Mouse (Mus musculus): ENCODE measurements around the gene Oca2. TPM values are rescaled to one million over a fixed set of nuclear protein-coding genes. Genes with fewer than 3 reads are reported as not detected.

Gene Oca2
- total RNA-seq, 2 experiments from 2014 or later: 0.25 to 0.81 TPM

DNA sequence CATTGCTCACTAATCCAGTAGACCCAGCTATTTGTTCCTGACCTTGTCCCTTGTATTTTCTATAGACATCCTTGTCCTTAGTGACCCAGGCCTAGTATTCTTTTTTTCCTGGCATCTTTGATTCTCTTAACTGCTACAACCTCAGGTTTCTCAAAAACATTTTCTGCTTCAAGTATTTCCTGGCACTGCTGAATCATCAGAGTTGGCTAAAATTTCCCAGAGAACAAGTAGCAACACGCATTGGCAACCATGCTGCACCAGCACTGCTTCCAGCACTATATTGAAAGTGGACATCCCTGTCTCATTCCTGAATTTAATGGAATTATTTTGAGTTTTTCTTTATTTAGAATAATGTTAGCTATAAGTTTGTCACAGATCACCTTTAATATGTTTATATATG is 143.1 kb downstream of the Oca2 start:
- no peak for DNase-seq

DNA sequence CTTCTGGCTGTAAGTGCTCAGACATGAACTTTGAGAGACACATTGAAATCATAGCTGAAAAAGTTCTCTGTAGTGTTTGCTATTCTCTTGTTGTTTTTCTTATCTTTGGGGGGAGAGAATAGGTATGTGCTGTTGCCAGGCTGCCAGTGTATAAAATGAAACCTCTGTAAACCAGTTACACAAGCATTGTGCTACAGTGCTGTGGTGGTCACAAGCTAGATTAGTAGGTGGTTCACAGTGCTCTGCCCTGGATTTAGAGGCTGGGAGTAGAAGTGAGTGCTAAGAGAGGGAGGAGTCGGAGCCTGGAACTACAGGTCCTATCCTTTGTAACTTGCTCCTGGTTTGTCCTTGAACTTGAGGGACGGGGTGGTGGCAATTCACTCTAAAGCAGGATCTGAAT is 148.7 kb downstream of the Oca2 start:
- no peak for DNase-seq

DNA sequence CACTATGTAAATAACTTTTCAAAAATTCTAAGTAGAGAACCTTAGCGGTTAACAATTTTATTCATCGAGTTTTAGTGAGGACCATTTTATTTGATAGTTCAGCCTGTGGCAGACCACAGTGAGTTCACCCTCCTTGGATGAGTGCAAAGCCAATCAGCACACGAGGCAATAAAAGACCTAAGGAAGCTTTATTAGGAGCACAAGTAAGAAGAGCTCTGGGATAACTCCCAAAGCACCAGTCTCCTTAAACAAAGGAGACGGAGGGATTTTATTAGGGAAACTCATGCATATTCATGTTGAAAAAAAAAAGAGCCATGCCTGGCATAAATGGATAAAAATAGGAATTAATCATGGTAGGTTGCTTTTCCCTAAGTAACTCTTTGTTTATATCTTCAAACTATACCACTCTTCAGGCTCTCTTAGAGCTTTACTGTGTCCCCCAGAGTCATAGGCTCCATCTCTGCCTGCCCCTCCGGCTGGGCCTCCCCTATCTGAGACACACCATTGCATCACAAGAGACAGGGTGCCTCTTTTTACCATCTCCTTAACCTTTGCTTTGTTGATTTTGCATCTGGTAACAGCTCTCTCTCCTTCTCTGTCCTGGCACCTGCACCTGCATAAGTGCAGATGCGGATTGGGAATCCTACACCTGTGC is 178.7 kb downstream of the Oca2 start:
- no peak for DNase-seq

DNA sequence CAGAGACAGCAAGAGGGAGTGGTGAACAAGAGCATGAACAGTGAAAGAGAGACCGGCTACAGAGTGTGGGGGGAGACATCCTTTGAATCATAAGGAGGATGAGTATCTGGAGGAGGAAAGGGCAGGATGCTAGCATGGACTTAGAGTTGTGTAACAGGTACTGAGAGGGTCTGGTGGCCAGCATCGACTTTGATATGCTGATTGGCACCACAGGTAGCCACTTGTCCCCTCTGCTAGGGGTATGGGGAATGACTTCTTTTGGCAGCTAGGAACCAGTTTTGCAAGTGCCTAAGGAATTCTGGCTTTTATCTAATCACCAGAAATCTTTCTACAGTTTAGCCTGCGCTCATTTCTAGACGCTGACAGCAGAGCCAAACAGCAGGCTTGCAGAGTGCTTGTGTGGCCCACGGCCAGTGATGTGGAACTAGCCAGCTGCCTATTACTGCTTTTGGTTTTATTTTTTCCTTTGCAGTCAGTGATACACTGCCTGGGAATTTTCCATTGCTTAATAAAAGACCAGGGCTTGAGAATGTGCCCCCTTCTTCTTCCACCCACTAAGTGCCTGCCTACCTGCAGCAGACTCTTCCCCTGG is 179.8 kb downstream of the Oca2 start:
- DNase-seq: peak; percentile 20 to 45

DNA sequence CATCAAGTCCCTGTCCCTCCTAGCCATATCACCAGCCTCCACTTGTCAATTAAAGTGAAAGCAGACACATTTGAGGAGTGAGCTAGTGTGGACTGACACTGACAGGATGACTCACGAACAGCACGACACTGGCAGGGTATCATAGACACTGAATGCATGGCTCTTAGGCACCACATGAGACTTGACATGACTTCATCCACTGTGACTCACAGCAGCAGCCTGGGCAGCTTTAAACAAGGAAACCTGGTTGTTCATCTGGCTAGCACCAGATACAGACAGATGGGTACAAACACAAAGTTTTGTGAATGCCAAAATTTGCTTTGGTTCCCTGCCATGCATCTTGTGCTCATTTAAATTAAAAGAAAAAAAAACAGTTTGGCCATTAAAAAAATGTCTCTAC is 182.4 kb downstream of the Oca2 start:
- DNase-seq: peak; percentile 45 to 47

DNA sequence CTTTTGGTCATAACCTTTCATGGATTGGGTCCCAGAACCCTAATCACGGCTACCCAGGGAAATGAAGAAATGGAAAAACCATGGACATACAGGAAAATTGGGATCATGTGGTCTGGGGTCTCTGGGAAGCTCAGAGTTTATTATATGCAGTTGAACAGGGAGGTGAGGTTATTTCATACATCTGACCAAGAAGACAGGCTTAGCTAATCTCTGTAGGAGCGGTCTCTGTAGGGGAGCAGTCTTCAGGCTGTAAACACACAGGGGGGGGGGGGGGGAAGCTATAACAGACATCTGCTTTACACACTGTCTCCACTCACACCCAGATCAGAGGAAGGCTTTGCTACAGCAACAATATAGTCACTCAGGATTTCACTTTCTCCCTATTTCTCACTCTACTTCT is 184.0 kb downstream of the Oca2 start:
- DNase-seq: no peak

DNA sequence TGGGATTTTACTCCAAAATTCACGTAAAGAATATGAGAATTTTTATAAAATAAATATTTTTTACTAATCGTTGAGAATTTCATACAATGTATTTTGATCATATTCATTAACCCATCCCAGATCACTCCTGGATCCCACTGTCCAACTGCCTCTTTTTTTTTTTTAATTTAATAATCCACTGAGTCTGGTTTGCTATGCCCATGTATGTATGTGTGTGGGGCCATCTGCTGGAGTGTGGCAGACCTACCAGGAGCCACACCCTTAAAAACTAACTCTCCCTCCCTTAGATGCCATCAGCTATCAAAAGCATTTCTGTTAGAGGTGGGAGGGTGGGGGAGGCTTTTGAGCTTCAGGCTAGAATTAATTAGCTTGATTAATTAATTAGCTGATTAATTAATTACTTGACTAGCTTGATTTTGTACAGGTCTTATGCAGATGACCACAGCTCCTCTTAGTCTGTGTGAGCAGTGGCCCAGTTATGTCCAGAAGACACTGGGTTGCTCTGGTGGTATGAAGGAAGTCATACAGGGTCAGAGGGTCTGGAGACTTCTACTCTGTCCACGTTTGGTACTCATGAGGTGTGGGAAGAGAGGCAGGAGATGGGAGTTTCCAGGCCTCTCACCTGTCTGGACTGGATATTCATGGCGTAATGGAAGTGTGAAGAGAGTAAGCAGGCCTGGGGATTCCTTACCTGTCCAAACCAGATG is 221.4 kb downstream of the Oca2 start:
- DNase-seq: no peak

DNA sequence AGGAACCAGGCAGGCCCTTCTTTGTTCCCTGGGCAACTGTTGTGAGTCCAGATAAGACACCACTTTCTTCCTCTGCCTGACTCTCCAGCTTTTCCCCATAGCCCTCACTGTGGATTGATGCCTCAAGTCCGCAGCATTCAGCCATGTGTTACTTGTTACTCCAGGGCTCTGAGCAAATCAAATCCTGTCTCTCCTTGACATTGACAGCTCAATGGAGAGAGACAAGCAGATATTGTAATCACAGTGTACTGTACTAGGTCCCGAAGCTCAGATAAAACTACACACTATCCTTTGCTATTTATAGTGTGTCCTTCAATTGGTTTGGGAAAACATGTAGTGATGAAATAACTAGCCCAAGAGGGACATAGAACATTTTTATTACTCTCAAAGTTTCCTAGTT is 258.7 kb downstream of the Oca2 start:
- no peak for DNase-seq

DNA sequence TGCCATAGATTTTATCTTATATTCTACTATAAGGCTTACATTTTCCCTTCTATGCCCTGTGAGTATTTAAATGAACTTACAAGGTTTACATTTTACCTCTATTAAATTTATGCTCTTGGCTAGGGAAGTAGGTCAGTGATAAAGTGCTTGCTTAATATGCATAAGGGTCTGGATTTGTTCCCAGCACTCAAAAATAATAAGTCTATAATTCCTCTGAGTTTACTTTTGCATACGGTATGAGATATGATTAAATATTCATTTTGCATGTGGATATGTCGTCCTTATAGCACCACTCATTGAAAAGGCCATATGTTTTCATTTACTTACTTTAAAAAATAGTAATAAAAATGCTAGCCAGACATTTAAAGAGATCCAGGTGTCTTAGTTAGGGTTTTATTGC is 259.8 kb downstream of the Oca2 start:
- DNase-seq: no peak

DNA sequence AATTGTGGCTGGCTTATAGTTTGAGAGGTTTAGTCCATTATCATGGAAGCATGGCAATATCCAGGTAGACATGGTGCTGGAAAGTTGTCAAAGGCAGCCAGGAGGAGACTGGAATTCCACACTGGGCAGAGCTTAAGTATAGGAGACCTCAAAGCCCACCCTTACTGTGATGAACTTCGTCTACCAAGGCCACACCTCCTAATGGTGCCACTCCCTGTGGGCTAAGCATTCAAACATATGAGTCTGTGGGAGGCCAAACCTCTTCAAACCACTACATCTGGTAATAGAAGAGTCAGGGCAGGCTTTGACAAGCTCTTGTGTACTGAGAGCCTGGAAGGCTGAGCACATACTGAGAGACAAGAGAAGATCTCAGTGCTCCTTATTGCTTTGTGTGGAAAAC is 260.2 kb downstream of the Oca2 start:
- no peak for DNase-seq

DNA sequence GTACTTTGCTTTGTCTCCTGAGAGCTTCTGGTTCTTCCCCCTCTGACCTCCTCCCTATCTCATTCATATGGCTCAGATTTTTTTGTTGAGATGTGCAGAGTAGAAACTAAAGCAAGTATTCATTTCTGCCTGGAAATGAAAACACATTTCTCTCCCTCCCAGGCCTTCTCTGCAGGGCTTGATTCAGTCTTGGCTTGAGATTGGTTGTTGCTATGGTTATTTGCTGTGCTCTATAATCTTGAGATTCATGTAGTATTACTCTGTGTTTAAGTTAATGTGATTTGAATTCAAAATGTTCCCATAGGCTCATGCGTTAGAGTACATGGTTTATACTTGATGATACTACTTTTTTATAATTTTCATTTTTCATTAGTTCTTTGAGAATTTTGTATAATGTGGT is 260.9 kb downstream of the Oca2 start:
- DNase-seq: no peak

DNA sequence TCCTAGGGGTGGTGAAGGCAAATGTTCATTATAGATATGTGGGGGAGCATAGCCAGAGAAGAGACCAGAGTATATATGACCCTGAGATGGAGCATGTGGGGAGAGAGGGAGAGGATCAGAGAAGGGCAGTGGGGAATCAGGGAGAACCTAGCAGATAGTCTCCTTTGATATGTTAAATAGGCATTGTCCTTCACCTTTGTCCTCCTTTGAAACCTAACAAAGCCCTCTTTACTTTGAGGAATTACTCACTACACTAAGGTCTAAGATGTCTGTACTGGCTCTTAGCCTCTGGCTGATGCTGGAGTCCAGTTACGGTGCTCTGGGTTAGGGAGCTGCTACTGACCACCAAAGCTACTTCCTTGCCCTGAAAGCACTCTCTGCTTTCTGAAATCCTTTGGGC is 279.0 kb downstream of the Oca2 start:
- DNase-seq: no peak

DNA sequence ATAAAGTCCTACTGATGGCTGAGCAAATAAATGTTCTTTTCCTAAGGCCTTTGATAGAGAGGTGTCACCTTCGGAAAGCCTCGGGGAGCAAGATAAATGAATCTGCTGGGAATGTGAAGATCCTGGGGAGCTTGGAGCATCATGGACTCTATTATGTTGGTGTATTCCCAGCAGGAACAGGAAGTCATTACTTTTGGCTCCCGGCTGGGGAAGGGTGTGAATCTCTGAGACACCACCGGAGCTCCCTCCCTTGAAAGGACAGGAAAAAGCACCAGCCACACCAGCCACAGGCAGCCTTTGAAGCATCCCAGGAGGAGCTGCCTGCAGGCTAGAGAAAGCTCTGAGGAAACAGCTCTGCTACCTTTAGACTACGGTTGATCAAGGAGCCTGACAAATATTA is 280.2 kb downstream of the Oca2 start:
- DNase-seq: no peak

DNA sequence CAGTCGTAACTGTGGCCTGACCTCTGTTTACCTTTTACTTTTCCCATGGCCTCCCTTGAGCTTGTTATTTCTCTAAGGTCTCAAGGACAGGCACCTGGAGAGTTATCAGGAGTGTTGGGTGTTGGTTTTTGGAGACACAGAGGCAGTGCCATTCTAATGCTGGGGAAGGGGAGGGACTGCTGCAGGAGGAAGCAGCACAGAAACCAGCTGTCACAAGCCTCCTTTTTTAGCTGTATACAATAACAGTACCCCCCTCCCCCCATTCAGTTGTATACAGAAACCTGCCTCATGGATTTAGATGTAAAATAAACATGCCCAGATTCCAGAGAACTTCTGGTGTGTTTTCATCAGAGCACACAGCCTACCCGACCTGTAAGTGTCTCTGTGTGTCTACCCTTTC is 295.3 kb downstream of the Oca2 start:
- no peak for DNase-seq

DNA sequence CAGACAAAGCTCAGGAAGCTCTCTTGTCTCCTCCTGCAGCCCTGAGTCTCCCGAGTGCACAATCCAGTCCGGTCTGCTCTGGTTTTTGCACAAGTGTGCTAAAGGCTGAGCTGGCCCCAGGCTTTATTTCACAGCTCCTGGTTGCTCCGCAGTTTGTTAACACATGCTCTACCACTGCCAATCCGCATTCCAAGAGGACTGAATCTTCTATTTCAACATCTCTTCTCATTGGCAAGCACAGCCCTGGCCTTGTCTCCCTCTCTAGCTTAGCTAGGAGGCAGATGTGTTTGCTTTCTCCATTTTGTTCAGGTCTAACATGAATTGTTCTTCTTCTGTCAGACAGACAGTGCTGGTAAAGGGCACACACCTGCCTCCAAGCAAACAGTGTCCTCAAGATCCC is 309.7 kb downstream of the Oca2 start:
- DNase-seq: no peak

DNA sequence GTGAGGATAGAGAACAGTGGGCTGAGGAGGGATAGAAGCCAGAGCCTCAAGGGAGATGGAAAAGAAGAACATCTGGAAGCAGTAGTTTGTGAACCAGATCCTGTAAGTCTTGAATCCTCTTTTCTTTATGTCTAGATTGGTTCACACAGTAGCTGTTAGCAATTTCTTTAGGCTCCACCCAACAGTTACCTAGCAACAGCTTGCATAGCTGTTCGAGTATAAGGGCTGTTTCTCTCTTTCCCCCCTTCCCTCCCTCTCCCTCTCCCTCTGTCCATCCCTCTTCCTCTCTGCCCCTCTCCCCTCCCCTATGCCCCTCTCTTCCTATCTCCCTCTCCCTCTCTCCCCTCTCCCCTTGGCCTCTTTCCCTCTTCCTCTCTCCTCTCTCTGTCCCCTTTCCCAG is 312.2 kb downstream of the Oca2 start:
- DNase-seq: no peak

Other genes with a start within 250 kb of the Oca2 start
- 10 to 100 TPM; 60.5 to 61.2 TPM for gene Nipa1, start 219.8 kb upstream of the Oca2 start, total RNA-seq (2021)
- 100 to 1,000 TPM; 138 to 151 TPM for gene Herc2, start 189.6 kb upstream of the Oca2 start, total RNA-seq (2021)

Measured in layer of hippocampus, postnatal 36 days (tissue).